Mouse (Mus musculus) C2C12 (cell line): ENCODE measurements around the gene Cntn4.

ENCODE experiments used
- CEBPB ChIP-seq: IDR thresholded peaks from one replicate; pipeline ENCODE4 v1.6.1; 2011; ENCODE audit warnings: low read depth, mild to moderate bottlenecking, control low read depth, moderate library complexity
- CTCF ChIP-seq: IDR thresholded peaks from one replicate; pipeline ENCODE4 v1.5.1; 2011; ENCODE audit not compliant: control insufficient read depth, insufficient read depth, insufficient read length
- FOSL1 ChIP-seq: IDR thresholded peaks from one replicate; pipeline ENCODE4 v1.8.0; 2011; ENCODE audit warnings: mild to moderate bottlenecking, low read length; ENCODE audit not compliant: poor library complexity, insufficient read depth, severe bottlenecking
- MAX ChIP-seq: IDR thresholded peaks from one replicate; pipeline ENCODE4 v1.6.1; 2011; ENCODE audit warnings: mild to moderate bottlenecking, control low read depth
- MYOD1 ChIP-seq: IDR thresholded peaks from one replicate; pipeline ENCODE4 v1.6.1; 2011; ENCODE audit warnings: low read depth; ENCODE audit not compliant: control insufficient read depth, insufficient read length
- MYOG ChIP-seq: IDR thresholded peaks from one replicate; pipeline ENCODE4 v1.6.1; 2011; ENCODE audit not compliant: control insufficient read depth, insufficient read length; ENCODE audit errors: extremely low read depth
- USF1 ChIP-seq: IDR thresholded peaks from one replicate; pipeline ENCODE4 v1.6.1; 2011; ENCODE audit warnings: low read depth, mild to moderate bottlenecking, control low read depth, moderate library complexity

DNA sequence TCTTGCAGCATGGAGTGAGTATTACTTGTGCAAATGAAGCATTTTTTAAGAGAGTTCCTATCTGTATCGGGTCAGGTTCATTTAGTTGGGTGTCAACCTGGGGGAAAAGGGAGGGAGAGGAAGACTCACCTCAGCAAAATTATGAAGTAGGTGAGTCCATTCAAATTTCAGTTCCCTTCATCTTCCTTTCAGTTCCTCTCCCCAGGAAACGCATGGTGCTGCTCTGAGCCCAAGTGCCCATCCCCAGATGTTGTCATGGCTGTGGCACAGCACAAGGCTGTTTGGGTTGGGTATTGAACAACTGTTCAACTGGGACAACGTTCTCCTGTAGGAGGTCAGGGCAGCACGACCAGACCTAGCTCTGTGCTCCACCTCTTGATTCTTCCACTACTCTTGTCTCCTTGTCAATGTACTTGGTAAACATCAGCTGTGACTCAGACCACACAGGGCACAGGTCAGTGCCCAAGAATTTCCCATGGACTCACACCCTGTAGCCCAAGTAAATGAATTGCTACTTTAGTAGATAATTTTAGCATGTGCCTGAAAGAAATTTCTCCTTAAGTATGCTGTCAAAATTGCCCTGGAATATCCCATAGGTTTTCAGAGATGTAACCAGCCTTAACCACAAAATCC is 1052.3 kb downstream of the Cntn4 start:
- TF ChIP-seq MAX (no peak), USF1 (no peak), CTCF (no peak), MYOG (no peak), CEBPB (no peak), FOSL1 (no peak), MYOD1 (no peak)
